8 mouse cellular contexts compared by ENCODE assay signal in genomic region chr6:145865886-145866851, GRCm38 (mm10). TPM values are rescaled to one million over a fixed set of nuclear protein-coding genes. Genes with fewer than 3 reads are reported as not detected.
A peak's percentile ranks its signal among the peaks of the same experiment; 100 is the strongest.
DNase-seq lines count a peak whose midpoint lies in the region; ATAC-seq and TF ChIP-seq lines count a peak whose summit lies in the region.

No protein-coding gene starts in this region.

- WGBS in hindbrain, embryonic 16.5 days, result under 1% methylated on average over 46 of the region's 69 CpGs

- ATAC-seq in hindbrain, embryonic 16.5 days, result peak; percentile 68

- peaks cover 18% of the 10 kb centered on the region for H3K4me1 ChIP-seq in hindbrain, embryonic 16.5 days (ENCODE audit: control insufficient read depth, insufficient read depth, low read depth, low read length)

- H3K27me3 ChIP-seq in hindbrain, embryonic 16.5 days (replicated peaks; ENCODE audit: control insufficient read depth, insufficient read depth, low read length), result 0 out of 2 replicates have a peak, but pooled peaks cover 2% of the 10 kb centered on the region

- peak overlapping the region; percentile 77 for H3K9ac ChIP-seq in hindbrain, embryonic 16.5 days (ENCODE audit: low read depth, low read length)

- intact Hi-C loops in gastrocnemius, adult 2 months (cut with DNase I), result loop anchor here (5.0 kb wide), 1 partner anchor 86 kb away; no protein-coding TSS in a partner anchor

- H3K4me3 ChIP-seq in gastrocnemius, adult 2 months, result peak overlapping the region; percentile 90
- peak overlapping the region; percentile 82 for H3K4me3 ChIP-seq in hindbrain, embryonic 16.5 days (ENCODE audit: low read length)

- H3K9me3 ChIP-seq in hindbrain, embryonic 16.5 days (ENCODE audit: control insufficient read depth, low read length), result no peaks in the 10 kb centered on the region

- peak overlapping the region; percentile 99 for H3K27ac ChIP-seq in gastrocnemius, adult 2 months
- H3K27ac ChIP-seq in hindbrain, embryonic 16.5 days (ENCODE audit: low read depth, low read length), result peak overlapping the region; percentile 81

- no peak for TF ChIP-seq CTCF in gastrocnemius, adult 2 months (IDR thresholded peaks at IDR 0.05)

- peak; percentile 24 for DNase-seq in WW6 (ENCODE audit: low read depth, low spot score)
- peak; percentile 91 to 93 for DNase-seq in cerebellum, postnatal 25 days
- peak; percentile 98 for DNase-seq in gastrocnemius, adult 2 months
- peak; percentile 84 for DNase-seq in left cerebral cortex, adult 11 months (ENCODE audit: low spot score)
- DNase-seq in lung, postnatal 25 days (ENCODE audit: low spot score), result peak; percentile 88
- peak; percentile 89 for DNase-seq in retina, postnatal 1 day
- DNase-seq in c-Kit-positive CD71-positive TER-119-positive erythroid progenitor cells, embryonic 14.5 days (ENCODE audit: low spot score), result no peak

- H3K4me2 ChIP-seq in hindbrain, embryonic 16.5 days (ENCODE audit: low read length), result peak overlapping the region; percentile 99

- no peaks in the 10 kb centered on the region for H3K36me3 ChIP-seq in hindbrain, embryonic 16.5 days (ENCODE audit: control insufficient read depth, insufficient read depth, low read length)

RNA-seq across cellular contexts. Expression of gene Bhlhe41, which starts 0.8 kb away (rescaled TPM):
- 10 to 100 TPM; 17.2 to 48.4 TPM for total RNA-seq in gastrocnemius, adult 2 months (2021)
- polyA plus RNA-seq in hindbrain, embryonic 16.5 days (2015; fragmentation: Nextera tagmentation; extraction: Ambion mirVana), result 7.8 and 8.1 TPM in 2 replicates
